Mouse (Mus musculus) mesoderm, embryonic 11.5 days (tissue): Measurements from ENCODE around the gene Cenpv.

Source experiments
- DNase-seq: peaks from one replicate; pipeline ENCODE4 v3.0.0-alpha.2; 2012; ENCODE audit warnings: low read depth, low spot score

Gene Cenpv

DNA sequence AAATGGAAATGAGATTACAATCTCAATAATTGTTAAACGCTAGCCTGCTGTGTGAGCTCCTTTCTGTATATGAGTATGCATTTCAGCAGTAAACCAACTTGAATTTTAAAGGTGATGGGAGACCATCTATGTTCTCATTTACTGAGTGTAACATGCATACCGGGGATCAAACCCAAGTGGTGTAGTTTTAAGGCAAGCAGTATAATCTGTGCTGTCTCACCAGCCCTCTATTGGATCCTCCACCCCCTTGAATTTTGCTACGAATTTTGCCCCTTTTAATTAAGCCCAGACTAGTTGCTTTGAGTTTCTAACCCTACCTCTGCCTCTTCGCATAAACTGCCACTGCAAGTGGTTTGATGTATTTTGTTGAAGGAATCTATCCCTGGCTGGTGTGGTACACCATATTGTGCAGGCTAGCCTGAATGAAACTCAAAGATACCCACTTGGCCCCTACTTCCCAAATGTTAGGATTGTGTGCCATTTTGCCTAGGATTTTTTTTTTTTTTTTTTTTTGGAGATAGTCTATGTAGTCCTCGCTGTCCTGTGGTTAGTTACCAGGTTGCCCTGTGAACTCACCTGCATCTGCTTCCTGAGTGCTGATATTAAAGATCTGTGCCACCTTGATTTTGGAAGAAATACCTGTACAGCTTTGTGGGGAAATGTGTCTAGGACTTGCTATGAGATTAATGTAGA, 15.2 kb upstream of the Cenpv start:
- no peak for DNase-seq

- DNase-seq: no peak
Measured at GRCm38 (mm10) chr11:62553633-62554032, 14.6 kb upstream of the Cenpv start.

GRCm38 (mm10) chr11:62553186-62553585, 14.1 kb upstream of the Cenpv start:
- DNase-seq: no peak

- peak; percentile 90 for DNase-seq
Measured at GRCm38 (mm10) chr11:62551226-62552119, 12.4 kb upstream of the Cenpv start.

- peak; percentile 100 for DNase-seq
Measured at GRCm38 (mm10) chr11:62550727-62551225, 11.7 kb upstream of the Cenpv start, which contains the start of gene Ubb. Gene Ubb (plus strand): TSS chr11:62551171.

GRCm38 (mm10) chr11:62550227-62550685, 11.2 kb upstream of the Cenpv start:
- peak; percentile 55 for DNase-seq

- peak; percentile 39 for DNase-seq
Measured at GRCm38 (mm10) chr11:62549782-62550181, 10.7 kb upstream of the Cenpv start.

GRCm38 (mm10) chr11:62543991-62544390, 4.9 kb upstream of the Cenpv start:
- DNase-seq: no peak

- no peak for DNase-seq
Measured at GRCm38 (mm10) chr11:62541581-62541980, 2.5 kb upstream of the Cenpv start.

- DNase-seq: no peak
Measured at GRCm38 (mm10) chr11:62540969-62541368, 1.9 kb upstream of the Cenpv start.

DNA sequence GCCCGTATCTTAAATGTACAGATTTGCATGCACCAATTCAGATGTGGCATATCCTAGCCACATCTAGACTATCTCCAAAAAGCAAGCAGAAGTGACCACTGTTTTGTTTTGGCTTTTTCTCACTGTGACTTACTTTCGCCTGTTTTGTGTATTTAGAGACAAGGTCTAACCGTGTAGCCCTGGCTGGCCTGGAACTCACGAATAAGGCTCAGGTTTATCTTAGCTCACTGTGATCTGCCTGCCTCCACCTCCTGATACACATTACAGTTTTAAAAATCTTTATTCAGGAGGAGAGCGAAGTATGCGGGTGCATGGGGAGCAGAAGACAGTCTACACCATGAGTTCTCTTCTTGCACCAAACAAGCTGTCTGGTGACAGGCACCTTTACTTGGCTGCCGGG, 1.1 kb upstream of the Cenpv start:
- no peak for DNase-seq

DNA sequence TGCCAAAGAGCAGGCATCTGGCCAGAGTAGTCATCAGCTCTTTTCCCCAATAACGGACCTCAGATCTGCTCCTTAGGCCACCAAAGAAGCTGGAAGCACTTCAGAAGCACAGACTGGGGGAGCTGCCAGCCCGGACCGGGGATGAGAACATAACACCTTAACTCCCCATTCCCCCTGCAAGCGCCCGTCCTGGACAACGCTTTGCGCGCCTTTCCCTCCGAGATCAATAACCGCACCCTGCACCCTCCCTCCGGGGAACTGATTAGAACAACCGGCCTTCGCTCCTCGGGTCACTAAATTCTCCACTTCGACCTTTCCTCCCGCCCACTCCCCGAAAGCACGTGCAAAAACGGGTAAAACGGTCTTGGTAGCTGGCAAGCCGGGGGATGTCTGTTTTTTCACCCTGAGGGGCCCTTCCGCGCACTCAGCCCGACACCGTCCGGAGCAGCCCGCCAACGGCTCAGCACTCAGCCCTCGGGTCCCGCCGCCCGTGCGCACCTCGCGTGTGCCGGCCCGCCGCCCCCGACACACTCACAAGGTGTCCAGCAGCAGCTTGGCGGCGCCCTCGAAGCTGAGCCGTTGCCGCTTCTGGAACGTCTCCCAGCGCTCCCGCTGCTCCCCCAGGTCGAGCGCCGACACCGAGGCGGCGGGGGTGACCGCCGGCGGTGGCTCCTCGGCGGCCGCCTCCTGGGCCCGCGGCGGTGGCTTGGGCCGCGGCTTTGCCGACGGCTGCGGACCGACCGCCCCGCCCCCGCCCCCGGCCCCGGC, 556 bp downstream of the Cenpv start:
- DNase-seq: peak; percentile 43

- DNase-seq: no peak
Measured at GRCm38 (mm10) chr11:62537590-62537989, 1.5 kb downstream of the Cenpv start.

GRCm38 (mm10) chr11:62537089-62537488, 2.0 kb downstream of the Cenpv start:
- no peak for DNase-seq

- DNase-seq: no peak
Measured at GRCm38 (mm10) chr11:62522283-62522682, 16.8 kb downstream of the Cenpv start.

DNA sequence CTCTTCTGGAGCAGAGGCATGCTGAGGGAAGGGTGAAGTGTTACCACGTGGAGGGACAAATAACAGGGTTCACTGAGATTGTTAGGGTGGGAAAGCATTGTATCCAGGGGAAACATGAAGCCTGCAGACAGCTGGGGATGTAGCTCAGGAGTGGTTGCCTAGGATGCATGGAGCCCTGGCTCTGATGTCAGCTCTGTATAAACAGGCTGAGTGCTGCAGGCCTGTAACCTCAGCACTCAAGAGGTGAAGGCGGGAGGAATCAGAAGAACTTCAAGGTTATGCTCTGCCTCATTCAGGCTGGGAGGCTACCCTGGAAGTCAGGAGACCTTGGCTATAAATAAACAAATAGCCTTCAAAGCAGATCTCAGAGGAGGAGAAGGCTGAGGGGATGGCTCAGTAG, 20.1 kb downstream of the Cenpv start:
- peak; percentile 55 for DNase-seq

DNA sequence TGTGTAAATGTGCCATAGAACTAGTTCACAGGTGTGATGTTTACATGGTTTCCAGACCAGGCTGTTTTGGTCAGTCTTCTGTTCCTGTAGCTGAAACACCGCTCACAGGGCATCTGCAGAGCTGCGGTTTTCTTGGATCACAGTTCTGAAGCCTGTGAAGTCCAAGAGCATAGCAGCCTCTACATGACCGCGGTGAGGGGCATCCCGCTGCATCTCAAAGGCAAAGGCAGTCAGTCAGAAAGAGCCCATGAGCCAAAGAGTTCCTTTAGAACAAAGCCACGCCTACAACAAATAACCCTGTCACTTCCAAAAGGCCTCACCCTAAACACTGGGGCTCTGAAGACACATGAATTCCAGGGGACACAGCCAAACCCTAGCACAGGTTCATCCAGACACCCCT, 25.8 kb downstream of the Cenpv start:
- no peak for DNase-seq

GRCm38 (mm10) chr11:62512529-62513080, 26.5 kb downstream of the Cenpv start:
- DNase-seq: no peak

DNA sequence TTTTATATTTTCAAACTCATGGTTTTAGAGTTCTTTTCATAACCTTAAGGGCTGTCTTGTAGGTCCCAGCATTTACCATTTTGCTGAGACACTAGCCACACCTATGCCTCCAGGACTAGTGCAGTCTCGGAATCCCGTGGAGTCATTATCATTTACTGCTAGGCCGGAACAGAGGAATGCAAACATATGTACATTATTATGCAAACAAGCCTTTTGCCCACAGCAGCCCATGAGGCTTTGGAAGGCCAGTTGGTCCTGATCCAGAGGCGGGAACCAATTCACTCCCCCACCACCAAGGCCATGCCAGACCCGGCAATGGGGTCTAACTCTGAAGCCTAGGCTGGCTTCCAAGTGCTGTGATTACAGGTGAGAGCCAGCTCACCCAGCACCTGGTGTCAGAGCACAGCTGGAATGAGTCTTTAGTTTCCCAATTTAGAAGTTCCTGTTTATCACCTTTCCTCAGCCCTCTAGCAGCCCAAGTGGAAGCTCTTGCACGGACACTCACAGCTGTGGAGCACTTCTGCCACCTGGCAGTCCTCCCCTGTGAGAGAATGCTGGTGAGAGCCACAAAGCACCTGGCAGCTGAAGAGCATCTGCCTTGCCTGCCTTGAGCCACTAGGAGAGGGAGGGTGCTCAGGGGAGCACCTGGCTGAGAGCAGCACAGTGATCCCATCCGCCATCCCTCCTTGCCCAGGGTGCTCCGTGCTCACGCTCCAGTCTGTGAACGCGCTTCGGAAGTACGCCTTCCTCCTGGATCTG, 27.4 kb downstream of the Cenpv start:
- DNase-seq: no peak

GRCm38 (mm10) chr11:62510956-62511355, 28.1 kb downstream of the Cenpv start:
- DNase-seq: no peak

- no peak for DNase-seq
Measured at GRCm38 (mm10) chr11:62509571-62509970, 29.5 kb downstream of the Cenpv start.
